17 mouse cellular contexts compared by ENCODE assay signal in the genomic region with DNA sequence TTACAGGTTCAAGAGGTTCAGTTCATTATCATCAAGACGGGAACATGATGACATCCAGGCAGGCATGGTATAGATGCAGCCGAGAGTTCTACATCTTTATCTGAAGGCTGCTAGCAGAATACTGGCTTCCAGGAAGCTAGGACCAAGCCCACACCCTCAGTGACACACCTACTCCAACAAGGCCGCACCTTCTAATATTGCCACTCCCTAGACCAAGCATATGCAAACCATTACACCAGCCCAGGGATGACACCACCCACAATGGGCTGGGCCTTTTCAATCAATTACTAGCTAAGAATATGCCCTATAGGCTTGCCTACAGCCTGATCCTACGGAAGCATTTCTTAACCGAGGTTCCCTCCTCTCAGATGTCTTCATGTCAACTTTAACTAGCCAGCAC. TPM values are rescaled to one million over a fixed set of nuclear protein-coding genes. Genes with fewer than 3 reads are reported as not detected.
DNase-seq lines count a peak whose midpoint lies in the region; ATAC-seq and TF ChIP-seq lines count a peak whose summit lies in the region.
"Had no signal": no experiment of that assay in that cellular context is flagged by ENCODE, and none has a peak within 500 bp of the region (broad histone marks: within the 10 kb centered on the region; RNA-seq: fewer than 3 reads in every experiment).

No protein-coding gene starts in this region.

- no peak overlapping the region for H3K9ac ChIP-seq in intestine, embryonic 16.5 days (ENCODE audit: low read depth, low read length)
- H3K9ac ChIP-seq in liver, embryonic 15.5 days: no peak overlapping the region
- H3K9ac ChIP-seq in stomach, postnatal 0 days (ENCODE audit: low read length): no peak overlapping the region
- H3K9ac ChIP-seq: forebrain, embryonic 15.5 days; heart, embryonic 13.5 days; hindbrain, embryonic 15.5 days; limb, embryonic 12.5 days; lung, embryonic 14.5 days had no signal

- H3K4me2 ChIP-seq in intestine, embryonic 16.5 days (ENCODE audit: low read depth, low read length): no peak overlapping the region
- no peak overlapping the region for H3K4me2 ChIP-seq in liver, embryonic 15.5 days
- no peak overlapping the region for H3K4me2 ChIP-seq in stomach, postnatal 0 days (replicated peaks; ENCODE audit: low read depth)
- H3K4me2 ChIP-seq: forebrain, embryonic 15.5 days; heart, embryonic 13.5 days; hindbrain, embryonic 15.5 days; limb, embryonic 12.5 days; lung, embryonic 14.5 days; midbrain, embryonic 11.5 days had no signal

- H3K9me3 ChIP-seq in heart, embryonic 10.5 days: no peaks in the 10 kb centered on the region
- no peaks in the 10 kb centered on the region for H3K9me3 ChIP-seq in intestine, embryonic 16.5 days (ENCODE audit: control insufficient read depth, low read length)
- H3K9me3 ChIP-seq in liver, embryonic 15.5 days (replicated peaks): no peaks in the 10 kb centered on the region
- H3K9me3 ChIP-seq in stomach, postnatal 0 days (ENCODE audit: control insufficient read depth, low read length): no peaks in the 10 kb centered on the region
- H3K9me3 ChIP-seq: forebrain, embryonic 15.5 days; heart, embryonic 13.5 days; hindbrain, embryonic 15.5 days; limb, embryonic 12.5 days had no signal

- peaks cover 23% of the 10 kb centered on the region for H3K27me3 ChIP-seq in heart, embryonic 10.5 days (ENCODE audit: insufficient read depth, poor library complexity, severe bottlenecking)
- no peaks in the 10 kb centered on the region for H3K27me3 ChIP-seq in intestine, embryonic 16.5 days (replicated peaks; ENCODE audit: control insufficient read depth, insufficient read depth, low read length)
- H3K27me3 ChIP-seq in liver, embryonic 15.5 days: peaks cover 13% of the 10 kb centered on the region; the same call in 1 of the 2 replicates
- H3K27me3 ChIP-seq in stomach, postnatal 0 days (ENCODE audit: control insufficient read depth, insufficient read depth, low read length): no peaks in the 10 kb centered on the region
- H3K27me3 ChIP-seq: forebrain, embryonic 15.5 days; hindbrain, embryonic 15.5 days; limb, embryonic 12.5 days had no signal

- H3K27ac ChIP-seq in heart, embryonic 10.5 days: no peak overlapping the region
- H3K27ac ChIP-seq in intestine, embryonic 16.5 days (ENCODE audit: low read length): no peak overlapping the region
- H3K27ac ChIP-seq in liver, embryonic 15.5 days (replicated peaks): no peak overlapping the region
- no peak overlapping the region for H3K27ac ChIP-seq in stomach, postnatal 0 days (replicated peaks)
- H3K27ac ChIP-seq: forebrain, embryonic 15.5 days; heart, embryonic 13.5 days; hindbrain, embryonic 15.5 days; limb, embryonic 12.5 days had no signal

- TF ChIP-seq EP300 in stomach, postnatal 0 days (optimal IDR thresholded peaks at IDR 0.05): no peak

- peak; percentile 86 for DNase-seq in heart, embryonic 10.5 days (ENCODE audit: low spot score)
- DNase-seq in heart, adult 18-20 months: no peak
- DNase-seq in stomach, postnatal 0 days (ENCODE audit: low spot score): peak; percentile 77
- no peak for DNase-seq in adrenal gland, postnatal 10 days
- DNase-seq in kidney, postnatal 14 days: no peak
- DNase-seq in B cell, adult 2 months: no peak
- DNase-seq: cerebellum, adult 11-12 months; thymus, postnatal 36 days had no signal

- ATAC-seq in intestine, embryonic 16.5 days: peak; percentile 62
- ATAC-seq in liver, embryonic 15.5 days (ENCODE audit: insufficient read depth): peak; percentile 51
- peak; percentile 88 for ATAC-seq in stomach, postnatal 0 days (ENCODE audit: low FRiP score, low TSS enrichment)
- ATAC-seq: CD4-positive, CD25-positive, alpha-beta regulatory T cell, adult 4 months; forebrain, embryonic 15.5 days had no signal

- 78% methylated on average over 5 of the region's 5 CpGs for WGBS in heart, embryonic 10.5 days
- 76% methylated on average over 5 of the region's 5 CpGs for WGBS in intestine, embryonic 16.5 days
- WGBS in liver, embryonic 15.5 days (ENCODE audit: insufficient replicate concordance): 45% methylated on average over 5 of the region's 5 CpGs
- WGBS in stomach, postnatal 0 days: 69% methylated on average over 5 of the region's 5 CpGs

- no peak overlapping the region for H3K4me3 ChIP-seq in heart, embryonic 10.5 days
- H3K4me3 ChIP-seq in intestine, embryonic 16.5 days (ENCODE audit: low read length): no peak overlapping the region
- no peak overlapping the region for H3K4me3 ChIP-seq in liver, embryonic 15.5 days (replicated peaks)
- H3K4me3 ChIP-seq in stomach, postnatal 0 days (ENCODE audit: low read depth, low read length): no peak overlapping the region
- H3K4me3 ChIP-seq: forebrain, embryonic 15.5 days; heart, embryonic 13.5 days; hindbrain, embryonic 15.5 days; limb, embryonic 12.5 days had no signal

- no peak for TF ChIP-seq CTCF in stomach, postnatal 0 days (IDR thresholded peaks at IDR 0.05; ENCODE audit: low read depth)

- H3K36me3 ChIP-seq in heart, embryonic 10.5 days: no peaks in the 10 kb centered on the region
- no peaks in the 10 kb centered on the region for H3K36me3 ChIP-seq in intestine, embryonic 16.5 days (ENCODE audit: control insufficient read depth, insufficient read depth, low read length)
- H3K36me3 ChIP-seq in liver, embryonic 15.5 days (replicated peaks): no peaks in the 10 kb centered on the region
- no peaks in the 10 kb centered on the region for H3K36me3 ChIP-seq in stomach, postnatal 0 days (ENCODE audit: control insufficient read depth, insufficient read depth, low read length)
- H3K36me3 ChIP-seq: forebrain, embryonic 15.5 days; heart, embryonic 13.5 days; hindbrain, embryonic 15.5 days; limb, embryonic 12.5 days had no signal

- peaks cover 16% of the 10 kb centered on the region for H3K4me1 ChIP-seq in heart, embryonic 10.5 days
- H3K4me1 ChIP-seq in intestine, embryonic 16.5 days (ENCODE audit: control insufficient read depth, insufficient read depth, low read length): 0 out of 2 replicates have a peak, but pooled peaks cover 12% of the 10 kb centered on the region
- peaks cover 16% of the 10 kb centered on the region for H3K4me1 ChIP-seq in liver, embryonic 15.5 days (replicated peaks)
- no peaks in the 10 kb centered on the region for H3K4me1 ChIP-seq in stomach, postnatal 0 days (replicated peaks; ENCODE audit: control insufficient read depth, insufficient read depth)

RNA-seq across cellular contexts. Expression of a gene that starts 42.9 kb away (rescaled TPM):
- polyA plus RNA-seq in heart, embryonic 10.5 days (2016; fragmentation: Nextera tagmentation; extraction: Ambion mirVana): 10.7 and 13.8 TPM in 2 replicates
- 100 to 1,000 TPM; 240 to 275 TPM for total RNA-seq in heart, adult 18-20 months (2021)
- 272 and 331 TPM in 2 replicates for polyA plus RNA-seq in intestine, embryonic 16.5 days (2015; fragmentation: Nextera tagmentation; extraction: Ambion mirVana)
- 71.5 and 84.4 TPM in 2 replicates for polyA plus RNA-seq in liver, embryonic 15.5 days (2015; fragmentation: Nextera tagmentation; extraction: Ambion mirVana)
- 115 and 125 TPM in 2 replicates for polyA plus RNA-seq in stomach, postnatal 0 days (2015; fragmentation: Nextera tagmentation; extraction: Ambion mirVana)
- total RNA-seq in adrenal gland, postnatal 10 days (2021): 100 to 1,000 TPM in 1 of 2 experiments, 10 to 100 TPM in 1; 68.1 to 165 TPM

Comparison
In these comparisons a context has a peak if more than half of its experiments do, and no peak if none do; other contexts are left out.
1. DNase-seq: peak in heart, embryonic 10.5 days (single experiment) and stomach, postnatal 0 days (single experiment); none in heart, adult 18-20 months (0 of 2), adrenal gland, postnatal 10 days (single experiment), kidney, postnatal 14 days (single experiment) and B cell, adult 2 months (0 of 2).
2. Peak in every context shown above with its lines, with median percentiles within 50 percentile points of each other: ATAC-seq.